In the genomic region with DNA sequence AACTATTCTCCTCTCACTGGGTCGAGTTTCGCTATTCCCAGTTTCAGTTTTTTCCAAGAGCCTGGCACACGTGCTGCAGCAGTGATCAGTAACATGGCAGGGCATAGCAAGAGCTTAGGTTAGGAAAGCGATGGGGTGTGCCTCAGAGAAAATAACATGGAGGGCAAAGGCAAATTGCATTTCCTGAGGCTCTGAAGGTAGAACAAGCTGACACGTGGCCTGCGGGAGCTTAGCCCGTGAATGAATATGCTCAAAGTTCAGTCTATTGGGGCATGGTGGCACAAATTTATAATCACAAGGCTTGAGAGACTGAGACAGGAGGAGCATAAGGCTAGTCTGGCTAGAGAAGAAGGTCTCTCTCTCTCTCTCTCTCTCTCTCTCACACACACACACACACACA, we compare ENCODE assay signal across 17 mouse cellular contexts. TPM values are rescaled to one million over a fixed set of nuclear protein-coding genes. Genes with fewer than 3 reads are reported as not detected.
DNase-seq lines count a peak whose midpoint lies in the region; ATAC-seq and TF ChIP-seq lines count a peak whose summit lies in the region.
"Had no signal": no experiment of that assay in that cellular context is flagged by ENCODE, and none has a peak within 500 bp of the region (broad histone marks: within the 10 kb centered on the region; RNA-seq: fewer than 3 reads in every experiment).

No protein-coding gene starts in this region.

- H3K9me3 ChIP-seq in liver, embryonic 11.5 days (ENCODE audit: control insufficient read depth, low read length), result no peaks in the 10 kb centered on the region
- H3K9me3 ChIP-seq: embryonic facial prominence, embryonic 12.5 days; forebrain, embryonic 15.5 days; neural tube, embryonic 13.5 days had no signal

- H3K27me3 ChIP-seq in liver, adult 2 months (ENCODE audit: control insufficient read depth, insufficient read depth, low read length), result no peaks in the 10 kb centered on the region
- H3K27me3 ChIP-seq in liver, embryonic 11.5 days (replicated peaks; ENCODE audit: control insufficient read depth, insufficient read depth, low read length), result no peaks in the 10 kb centered on the region
- H3K27me3 ChIP-seq in kidney, adult 2 months (replicated peaks; ENCODE audit: control insufficient read depth, insufficient read depth, low read length), result no peaks in the 10 kb centered on the region
- H3K27me3 ChIP-seq: embryonic facial prominence, embryonic 12.5 days; forebrain, embryonic 15.5 days; neural tube, embryonic 13.5 days had no signal

- H3K4me1 ChIP-seq in liver, adult 2 months (ENCODE audit: control insufficient read depth, insufficient read depth, low read length), result peaks cover 42% of the 10 kb centered on the region
- H3K4me1 ChIP-seq in liver, embryonic 11.5 days (replicated peaks; ENCODE audit: control insufficient read depth, insufficient read depth, low read length), result peaks cover 31% of the 10 kb centered on the region
- peaks cover 35% of the 10 kb centered on the region for H3K4me1 ChIP-seq in kidney, adult 2 months (ENCODE audit: control insufficient read depth, insufficient read depth, low read length)

- H3K9ac ChIP-seq in liver, adult 2 months (ENCODE audit: low read depth, low read length), result peak overlapping the region; percentile 72
- no peak overlapping the region for H3K9ac ChIP-seq in liver, embryonic 11.5 days (ENCODE audit: low read depth, low read length)
- H3K9ac ChIP-seq: embryonic facial prominence, embryonic 12.5 days; forebrain, embryonic 15.5 days; neural tube, embryonic 13.5 days had no signal

- TF ChIP-seq CTCF in liver, adult 2 months (IDR thresholded peaks at IDR 0.05; ENCODE audit: low read depth, low read length), result no peak
- TF ChIP-seq CTCF in kidney, adult 2 months (conservative IDR thresholded peaks at IDR 0.05; ENCODE audit: insufficient read depth, insufficient read length, low read depth, low read length), result no peak

- no peak for ATAC-seq in liver, embryonic 11.5 days (replicated peaks; ENCODE audit: low FRiP score)
- ATAC-seq: forebrain, embryonic 15.5 days; hindbrain, embryonic 16.5 days had no signal

- peak overlapping the region; percentile 100 for H3K27ac ChIP-seq in liver, adult 2 months (replicated peaks; ENCODE audit: insufficient read depth, low read depth, low read length)
- no peak overlapping the region for H3K27ac ChIP-seq in liver, embryonic 11.5 days (ENCODE audit: low read depth, low read length)
- H3K27ac ChIP-seq in kidney, adult 2 months (ENCODE audit: insufficient read depth, low read depth, low read length), result peak overlapping the region; percentile 77
- H3K27ac ChIP-seq: embryonic facial prominence, embryonic 12.5 days; forebrain, embryonic 15.5 days; neural tube, embryonic 13.5 days had no signal

- H3K36me3 ChIP-seq in liver, adult 2 months (ENCODE audit: control insufficient read depth, insufficient read depth, low read length), result peaks cover 37% of the 10 kb centered on the region
- H3K36me3 ChIP-seq in liver, embryonic 11.5 days (ENCODE audit: control insufficient read depth, insufficient read depth, low read length), result peaks cover 37% of the 10 kb centered on the region
- H3K36me3 ChIP-seq in kidney, adult 2 months (ENCODE audit: control insufficient read depth, insufficient read depth, low read length), result peaks cover 23% of the 10 kb centered on the region

- peaks cover 17% of the 10 kb centered on the region; the same call in 1 of the 2 replicates for H3K79me2 ChIP-seq in liver, adult 2 months (ENCODE audit: control insufficient read depth, insufficient read depth, low read length)

- DNase-seq in liver, adult 2 months (ENCODE audit: extremely low read depth, low read depth, low spot score), result peak; percentile 97
- no peak for DNase-seq in liver, embryonic 11.5 days (ENCODE audit: low spot score)
- peak; percentile 92 for DNase-seq in kidney, adult 2 months
- DNase-seq in kidney, postnatal 14 days, result peak; percentile 69
- no peak for DNase-seq in urinary bladder, postnatal 14 days (ENCODE audit: low spot score)
- DNase-seq in lung, postnatal 10 days, result no peak
- no peak for DNase-seq in frontal cortex, postnatal 10 days (ENCODE audit: low spot score in 2 of 2)
- DNase-seq: B cell, adult 2 months; cerebellum, adult 9-11 months; lung, postnatal 14 days; midbrain, embryonic 14.5 days; thymus, adult 18-20 months had no signal

- no peak overlapping the region for H3K4me3 ChIP-seq in liver, adult 2 months (ENCODE audit: insufficient read depth, low read depth, low read length)
- H3K4me3 ChIP-seq in liver, embryonic 11.5 days (ENCODE audit: low read depth, low read length), result no peak overlapping the region
- no peak overlapping the region for H3K4me3 ChIP-seq in kidney, adult 2 months (ENCODE audit: insufficient read depth, low read depth, low read length)
- H3K4me3 ChIP-seq: embryonic facial prominence, embryonic 12.5 days; forebrain, embryonic 15.5 days; neural tube, embryonic 13.5 days had no signal

- H3K4me2 ChIP-seq in liver, embryonic 11.5 days, result no peak overlapping the region
- H3K4me2 ChIP-seq: embryonic facial prominence, embryonic 12.5 days; forebrain, embryonic 15.5 days; neural tube, embryonic 13.5 days had no signal

- 21% methylated on average over 7 of the region's 7 CpGs for WGBS in liver, adult 2 months
- 89% methylated on average over 7 of the region's 7 CpGs for WGBS in liver, embryonic 11.5 days
- 32% methylated on average over 7 of the region's 7 CpGs for WGBS in kidney, adult 2 months

- no peak for TF ChIP-seq POLR2A in liver, adult 2 months (IDR thresholded peaks at IDR 0.05; ENCODE audit: extremely low read depth, insufficient read depth, low read length)
- TF ChIP-seq POLR2A in kidney, adult 2 months (IDR thresholded peaks at IDR 0.05; ENCODE audit: low read depth, low read length), result no peak

RNA-seq across cellular contexts. Expression of gene Snrpd3, which starts 4.6 kb away (rescaled TPM):
- 26.6 and 29.1 TPM in 2 replicates for total RNA-seq in liver, adult 2 months (2014; rRNA removed)
- 12.5 and 21.0 TPM in 2 replicates for polyA plus RNA-seq in liver, adult 2 months (2012; rRNA removed)
- 272 and 328 TPM in 2 replicates for polyA plus RNA-seq in liver, embryonic 11.5 days (2014; fragmentation: Nextera tagmentation; extraction: Ambion mirVana)
- polyA plus RNA-seq in kidney, adult 2 months (2012; rRNA removed), result 27.0 and 41.2 TPM in 2 replicates

RNA-seq across cellular contexts. Expression of gene Gucd1, which starts 5.0 kb away (rescaled TPM):
- 115 and 138 TPM in 2 replicates for total RNA-seq in liver, adult 2 months (2014; rRNA removed)
- polyA plus RNA-seq in liver, adult 2 months (2012; rRNA removed), result 162 and 166 TPM in 2 replicates
- 44.5 and 48.8 TPM in 2 replicates for polyA plus RNA-seq in liver, embryonic 11.5 days (2014; fragmentation: Nextera tagmentation; extraction: Ambion mirVana)
- polyA plus RNA-seq in kidney, adult 2 months (2012; rRNA removed), result 124 and 164 TPM in 2 replicates

RNA-seq across cellular contexts. Expression of gene Lrrc75b, which starts 47.3 kb away (rescaled TPM):
- under 0.01 TPM in 1 of 2 replicates, not detected in the other for total RNA-seq in liver, adult 2 months (2014; rRNA removed)
- 0.02 TPM in 1 of 2 replicates, not detected in the other for polyA plus RNA-seq in liver, adult 2 months (2012; rRNA removed)
- 0.48 and 0.52 TPM in 2 replicates for polyA plus RNA-seq in liver, embryonic 11.5 days (2014; fragmentation: Nextera tagmentation; extraction: Ambion mirVana)
- 2.1 and 2.2 TPM in 2 replicates for polyA plus RNA-seq in kidney, adult 2 months (2012; rRNA removed)
- total RNA-seq: hematopoietic stem cell, adult 5-6 weeks had no signal

RNA-seq across cellular contexts. Expression of gene Ggt1, which starts 48.6 kb away (rescaled TPM):
- total RNA-seq in liver, adult 2 months (2014; rRNA removed), result 0.54 and 0.92 TPM in 2 replicates
- polyA plus RNA-seq in liver, adult 2 months (2012; rRNA removed), result 0.20 and 0.68 TPM in 2 replicates
- 4.2 and 4.9 TPM in 2 replicates for polyA plus RNA-seq in liver, embryonic 11.5 days (2014; fragmentation: Nextera tagmentation; extraction: Ambion mirVana)
- polyA plus RNA-seq in kidney, adult 2 months (2012; rRNA removed), result 881 and 1,007 TPM in 2 replicates

Comparison
In these comparisons a context has a peak if more than half of its experiments do, and no peak if none do; other contexts are left out.
1. DNase-seq: peak in liver, adult 2 months (single experiment), kidney, adult 2 months (single experiment) and kidney, postnatal 14 days (single experiment); none in liver, embryonic 11.5 days (single experiment), urinary bladder, postnatal 14 days (single experiment), lung, postnatal 10 days (single experiment) and frontal cortex, postnatal 10 days (0 of 2).